Mouse (Mus musculus): Measurements from ENCODE around the gene Ubqln4. TPM values are rescaled to one million over a fixed set of nuclear protein-coding genes. Genes with fewer than 3 reads are reported as not detected.

Ubqln4 gene
- polyA plus RNA-seq, 1 experiment, result not detected

DNA sequence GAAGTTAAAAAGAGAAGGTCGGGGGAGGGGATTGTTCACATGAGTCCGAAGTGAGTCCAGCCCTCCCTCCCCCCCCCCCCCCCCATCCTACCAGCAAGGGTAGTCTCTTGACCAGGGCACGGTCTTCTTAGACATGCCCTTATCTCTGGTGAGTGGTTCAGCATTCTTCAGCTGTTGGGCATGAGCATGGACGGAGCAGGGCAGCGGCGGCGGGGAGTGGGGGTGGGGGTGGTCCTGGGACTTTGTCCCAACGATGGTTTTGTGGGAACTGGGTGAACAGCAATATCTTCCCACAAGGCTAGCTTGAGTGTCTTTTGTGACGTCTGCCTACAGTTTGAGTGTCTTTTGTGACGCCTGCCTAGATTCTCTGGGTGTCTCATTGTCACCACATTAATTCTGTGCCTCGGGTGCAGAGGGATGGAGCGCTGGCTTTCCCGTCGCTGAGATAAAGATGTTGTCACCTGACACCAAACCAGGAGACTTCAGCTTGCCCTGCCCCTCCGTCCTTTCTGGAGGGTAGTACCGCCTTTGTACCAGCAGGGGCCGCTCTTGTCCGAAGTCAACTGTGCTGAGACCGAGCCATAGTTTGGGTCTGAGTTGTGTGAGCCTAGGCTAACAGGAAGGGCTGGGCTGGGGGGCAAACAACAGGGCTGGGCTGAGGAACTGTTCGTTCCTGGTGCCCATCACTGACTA lies 53.7 kb downstream of the Ubqln4 start:
- Histone ChIP-seq H3K27ac (ENCODE audit: insufficient read depth, low read depth, low read length) (no peak overlapping the region), H3K4me1 (ENCODE audit: control insufficient read depth, insufficient read depth, low read length) (peaks cover 8% of the 10 kb centered on the region), H3K4me3 (ENCODE audit: insufficient read depth, low read depth, low read length) (0 out of 2 replicates have a peak overlapping the region, but pooled peaks have one; percentile 1)
- WGBS, result under 1% methylated on average over 20 of the region's 20 CpGs
- TF ChIP-seq POLR2A (IDR thresholded peaks at IDR 0.05; ENCODE audit: insufficient read depth, low read depth, low read length), result no peak
- peak; percentile 94 for TF ChIP-seq CTCF (IDR thresholded peaks at IDR 0.05; ENCODE audit: insufficient read depth, low read depth, low read length)

DNA sequence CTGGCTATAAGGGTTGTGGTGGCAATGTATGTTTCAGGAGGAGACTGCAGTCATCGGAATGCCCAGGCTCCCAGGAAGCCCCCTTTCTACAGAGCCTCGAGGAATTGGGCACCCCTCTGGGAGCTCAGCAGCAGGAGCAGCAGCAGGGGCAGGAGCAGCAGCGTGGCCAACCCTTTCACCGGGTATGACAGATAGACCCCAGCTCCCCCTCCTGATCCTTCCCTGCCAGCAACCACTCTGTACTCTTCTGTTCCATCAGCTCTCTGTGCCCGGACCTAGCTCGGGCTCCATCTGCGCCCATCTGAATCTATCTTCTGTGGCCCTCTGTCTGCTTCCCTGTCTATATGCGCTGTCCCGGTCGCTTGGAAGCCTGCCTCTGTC lies 54.2 kb downstream of the Ubqln4 start:
- 23% methylated on average over 10 of the region's 10 CpGs for WGBS
- 0 out of 2 replicates have a peak overlapping the region, but pooled peaks have one; percentile 1 for H3K4me3 ChIP-seq (ENCODE audit: insufficient read depth, low read depth, low read length)
- H3K4me1 ChIP-seq (ENCODE audit: control insufficient read depth, insufficient read depth, low read length), result peaks cover 8% of the 10 kb centered on the region
- no peak overlapping the region for H3K27ac ChIP-seq (ENCODE audit: insufficient read depth, low read depth, low read length)
- TF ChIP-seq POLR2A (IDR thresholded peaks at IDR 0.05; ENCODE audit: insufficient read depth, low read depth, low read length) (no peak), CTCF (IDR thresholded peaks at IDR 0.05; ENCODE audit: insufficient read depth, low read depth, low read length) (no peak)

DNA sequence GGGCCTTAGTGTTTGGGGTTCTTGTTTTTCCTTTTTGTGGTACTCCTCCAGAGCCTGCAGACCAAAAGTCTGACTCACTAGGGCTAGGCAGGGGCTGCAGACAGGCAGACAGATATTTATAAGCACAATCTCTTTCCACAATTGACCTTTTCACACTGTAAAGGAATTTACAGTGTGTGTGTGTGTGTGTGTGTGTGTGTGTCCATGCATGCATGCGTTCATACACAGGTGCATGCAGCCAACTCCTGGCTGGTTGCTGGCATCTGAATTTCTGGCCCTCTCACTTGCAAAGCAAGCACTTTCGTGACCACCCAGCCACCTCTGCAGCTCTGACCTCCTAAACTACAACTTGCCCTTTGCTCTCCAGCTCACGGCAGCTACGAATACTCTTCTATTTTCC lies 55.5 kb downstream of the Ubqln4 start:
- TF ChIP-seq POLR2A (IDR thresholded peaks at IDR 0.05; ENCODE audit: insufficient read depth, low read depth, low read length) (no peak), CTCF (IDR thresholded peaks at IDR 0.05; ENCODE audit: insufficient read depth, low read depth, low read length) (no peak)
- Histone ChIP-seq H3K4me3 (ENCODE audit: insufficient read depth, low read depth, low read length) (no peak overlapping the region), H3K4me1 (ENCODE audit: control insufficient read depth, insufficient read depth, low read length) (peaks cover 8% of the 10 kb centered on the region), H3K27ac (ENCODE audit: insufficient read depth, low read depth, low read length) (no peak overlapping the region)
- WGBS, result 83% methylated on average over 4 of the region's 4 CpGs

DNA sequence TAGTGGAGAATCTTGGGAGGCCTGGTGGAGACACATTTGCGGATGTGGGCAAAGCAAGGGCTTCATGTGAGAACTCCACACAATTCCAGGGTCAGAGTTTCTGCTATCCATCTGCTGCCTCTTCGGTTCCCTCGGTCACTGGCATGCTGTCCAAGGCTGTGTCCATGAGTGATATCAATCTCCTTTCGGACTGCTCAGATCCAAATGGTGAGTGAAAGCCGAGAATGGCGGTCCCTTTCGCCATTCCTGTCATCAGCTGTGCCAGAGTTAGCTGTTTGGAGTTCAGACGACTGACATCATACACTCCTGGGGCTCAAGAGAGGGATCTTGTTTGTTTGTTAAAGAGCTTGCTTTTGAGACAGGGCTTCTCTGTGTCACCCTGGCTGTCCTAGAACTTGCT lies 60.9 kb downstream of the Ubqln4 start:
- H3K4me3 ChIP-seq (ENCODE audit: insufficient read depth, low read depth, low read length), result no peak overlapping the region
- peaks cover 28% of the 10 kb centered on the region for H3K4me1 ChIP-seq (ENCODE audit: control insufficient read depth, insufficient read depth, low read length)
- no peak for TF ChIP-seq CTCF (IDR thresholded peaks at IDR 0.05; ENCODE audit: insufficient read depth, low read depth, low read length)
- TF ChIP-seq POLR2A (IDR thresholded peaks at IDR 0.05; ENCODE audit: insufficient read depth, low read depth, low read length), result no peak
- no peak overlapping the region for H3K27ac ChIP-seq (ENCODE audit: insufficient read depth, low read depth, low read length)
- 90% methylated on average over 8 of the region's 8 CpGs for WGBS

DNA sequence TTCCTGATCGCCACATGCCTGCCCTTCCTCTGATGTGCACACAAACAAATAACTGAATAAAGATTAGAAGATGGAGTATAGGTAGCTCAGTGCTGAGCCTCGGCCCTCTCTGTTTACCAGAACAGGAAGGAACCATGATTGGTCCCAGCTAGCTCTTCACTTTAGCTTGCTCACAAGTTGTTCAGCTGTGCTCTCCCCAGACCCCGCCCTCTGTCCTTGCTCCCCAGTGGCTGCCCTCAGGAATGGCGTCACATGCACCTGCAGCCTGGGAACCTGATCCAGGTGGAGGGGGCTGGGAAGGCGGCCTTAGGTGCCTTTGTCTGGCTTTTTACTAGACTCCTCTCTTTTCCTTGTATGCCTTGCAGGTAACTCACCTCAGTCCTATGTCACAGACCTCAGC lies 61.6 kb downstream of the Ubqln4 start:
- Histone ChIP-seq H3K27ac (ENCODE audit: insufficient read depth, low read depth, low read length) (no peak overlapping the region), H3K4me3 (ENCODE audit: insufficient read depth, low read depth, low read length) (no peak overlapping the region), H3K4me1 (ENCODE audit: control insufficient read depth, insufficient read depth, low read length) (peaks cover 34% of the 10 kb centered on the region)
- no peak for TF ChIP-seq POLR2A (IDR thresholded peaks at IDR 0.05; ENCODE audit: insufficient read depth, low read depth, low read length)
- TF ChIP-seq CTCF (IDR thresholded peaks at IDR 0.05; ENCODE audit: insufficient read depth, low read depth, low read length), result no peak
- 89% methylated on average over 5 of the region's 5 CpGs for WGBS

DNA sequence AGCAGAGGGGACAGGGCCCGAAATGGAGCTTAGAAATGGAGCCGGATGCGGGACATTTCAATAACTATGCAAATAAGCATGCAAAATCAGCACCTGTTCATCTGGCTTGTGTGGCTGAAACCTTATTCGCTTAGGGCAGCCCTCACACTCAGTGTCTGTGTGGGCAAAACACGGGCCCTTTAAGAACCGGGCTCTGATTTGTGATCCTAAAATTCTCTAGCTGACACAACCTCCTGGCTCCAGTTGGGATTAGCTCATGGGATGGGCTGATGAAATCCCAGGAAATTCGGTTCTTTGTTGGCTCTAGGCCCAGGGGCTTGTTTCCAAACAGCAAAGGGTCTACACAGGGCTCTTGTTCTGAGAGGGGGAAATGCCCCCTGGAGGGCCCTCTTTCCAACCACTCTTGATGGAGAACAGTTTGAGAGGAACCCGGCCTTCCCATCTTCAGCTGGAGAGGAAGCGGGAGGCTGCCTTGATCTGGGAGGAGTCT lies 62.4 kb downstream of the Ubqln4 start:
- H3K4me1 ChIP-seq (ENCODE audit: control insufficient read depth, insufficient read depth, low read length), result peaks cover 34% of the 10 kb centered on the region
- 36% methylated on average over 9 of the region's 9 CpGs for WGBS
- H3K27ac ChIP-seq (ENCODE audit: insufficient read depth, low read depth, low read length), result peak overlapping the region; percentile 28; the same call in 1 of the 2 replicates
- no peak for TF ChIP-seq CTCF (IDR thresholded peaks at IDR 0.05; ENCODE audit: insufficient read depth, low read depth, low read length)
- TF ChIP-seq POLR2A (IDR thresholded peaks at IDR 0.05; ENCODE audit: insufficient read depth, low read depth, low read length), result no peak
- H3K4me3 ChIP-seq (ENCODE audit: insufficient read depth, low read depth, low read length), result peak overlapping the region; percentile 25

DNA sequence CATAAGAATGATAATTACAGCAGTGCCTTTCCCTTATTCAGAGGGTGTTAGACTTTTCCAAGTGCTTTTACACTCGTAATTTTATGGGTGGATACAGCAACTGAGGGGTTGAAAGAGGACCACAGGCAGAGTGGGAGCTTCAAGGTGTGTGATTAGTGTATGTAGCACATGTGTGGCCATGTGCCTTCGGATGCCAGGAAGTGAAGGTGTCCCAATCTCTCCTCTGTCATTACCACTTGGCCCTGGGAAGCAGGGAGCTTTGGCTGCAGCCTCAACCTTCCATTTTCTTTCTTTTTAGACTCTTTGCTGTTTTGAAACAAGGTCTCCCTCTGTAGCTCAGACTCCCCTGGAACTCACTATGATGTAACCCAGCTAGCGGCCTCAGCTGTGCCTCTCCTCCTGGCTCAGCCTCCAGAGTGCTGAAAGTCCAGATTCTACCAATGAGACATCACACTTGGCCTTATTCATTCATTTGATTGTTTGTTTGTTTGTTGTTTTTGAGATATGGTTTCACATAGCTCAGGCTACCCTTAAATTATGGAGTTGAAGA lies 63.5 kb downstream of the Ubqln4 start:
- WGBS, result 57% methylated on average over 3 of the region's 3 CpGs
- no peak overlapping the region for H3K4me3 ChIP-seq (ENCODE audit: insufficient read depth, low read depth, low read length)
- peaks cover 34% of the 10 kb centered on the region for H3K4me1 ChIP-seq (ENCODE audit: control insufficient read depth, insufficient read depth, low read length)
- H3K27ac ChIP-seq (ENCODE audit: insufficient read depth, low read depth, low read length), result no peak overlapping the region
- TF ChIP-seq CTCF (IDR thresholded peaks at IDR 0.05; ENCODE audit: insufficient read depth, low read depth, low read length) (no peak), POLR2A (IDR thresholded peaks at IDR 0.05; ENCODE audit: insufficient read depth, low read depth, low read length) (no peak)

DNA sequence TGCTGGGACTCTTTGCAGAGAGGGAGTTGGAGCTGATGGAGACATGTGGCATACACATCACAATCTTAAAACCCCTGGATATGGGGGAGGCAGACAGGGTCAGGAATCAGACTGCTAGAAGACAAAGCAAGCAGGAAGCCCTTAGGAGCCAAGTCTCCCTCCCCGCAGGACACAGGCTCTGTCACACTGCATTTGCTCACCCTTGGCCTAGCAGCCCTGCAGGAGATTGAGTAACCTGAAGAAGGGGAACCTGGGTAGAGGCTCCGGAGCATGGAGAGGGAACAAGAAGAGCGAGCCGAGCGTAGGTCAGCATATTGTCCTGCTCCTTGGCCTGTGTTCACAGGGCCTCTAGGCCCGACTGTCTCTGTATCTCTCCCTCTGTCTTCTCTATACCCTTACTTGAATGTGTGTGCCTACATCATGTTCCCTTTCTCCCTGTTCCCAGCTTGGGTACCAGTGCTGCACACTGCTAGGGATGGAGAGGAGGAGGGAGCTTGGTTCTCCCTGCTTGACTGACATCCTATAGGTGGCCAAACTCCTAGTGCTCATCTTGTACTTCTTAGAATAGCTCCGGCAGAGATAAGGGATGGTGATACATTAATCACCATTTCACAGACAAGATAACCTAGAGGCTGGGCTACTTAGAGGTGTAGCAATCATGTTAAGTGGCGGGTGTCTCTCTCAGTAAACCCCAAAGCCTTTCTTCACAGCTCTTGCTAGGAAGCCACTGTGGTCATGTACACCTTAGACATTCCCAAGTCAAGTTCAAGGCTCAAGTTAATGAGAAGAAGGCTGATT lies 64.7 kb downstream of the Ubqln4 start:
- TF ChIP-seq CTCF (IDR thresholded peaks at IDR 0.05; ENCODE audit: insufficient read depth, low read depth, low read length) (no peak), POLR2A (IDR thresholded peaks at IDR 0.05; ENCODE audit: insufficient read depth, low read depth, low read length) (no peak)

More for the DNA sequence above, 64.7 kb downstream of the Ubqln4 start:
- Histone ChIP-seq H3K27ac (ENCODE audit: insufficient read depth, low read depth, low read length) (no peak overlapping the region), H3K4me1 (ENCODE audit: control insufficient read depth, insufficient read depth, low read length) (peaks cover 34% of the 10 kb centered on the region), H3K4me3 (ENCODE audit: insufficient read depth, low read depth, low read length) (no peak overlapping the region)
- 84% methylated on average over 8 of the region's 8 CpGs for WGBS

Other genes with a start within 250 kb of the Ubqln4 start
- not detected in 2 replicates for gene Glmp, start 228.7 kb upstream of the Ubqln4 start, polyA plus RNA-seq (2012; ENCODE audit: insufficient read depth, insufficient read length, low replicate concordance, missing spikeins)
- gene Tmem79, start 217.6 kb upstream of the Ubqln4 start, polyA plus RNA-seq (2012; ENCODE audit: insufficient read depth, insufficient read length, low replicate concordance, missing spikeins), result not detected in 2 replicates
- gene Smg5, start 217.5 kb upstream of the Ubqln4 start, polyA plus RNA-seq (2012; ENCODE audit: insufficient read depth, insufficient read length, low replicate concordance, missing spikeins), result not detected in 2 replicates
- gene Paqr6, start 189.2 kb upstream of the Ubqln4 start, polyA plus RNA-seq (2012; ENCODE audit: insufficient read depth, insufficient read length, low replicate concordance, missing spikeins), result not detected in 2 replicates
- not detected in 2 replicates for gene Bglap3, start 181.0 kb upstream of the Ubqln4 start, polyA plus RNA-seq (2012; ENCODE audit: insufficient read depth, insufficient read length, low replicate concordance, missing spikeins)
- gene Bglap2, start 175.1 kb upstream of the Ubqln4 start, polyA plus RNA-seq (2012; ENCODE audit: insufficient read depth, insufficient read length, low replicate concordance, missing spikeins), result not detected in 2 replicates
- not detected in 2 replicates for gene Bglap, start 169.3 kb upstream of the Ubqln4 start, polyA plus RNA-seq (2012; ENCODE audit: insufficient read depth, insufficient read length, low replicate concordance, missing spikeins)
- not detected in 2 replicates for gene Pmf1, start 143.4 kb upstream of the Ubqln4 start, polyA plus RNA-seq (2012; ENCODE audit: insufficient read depth, insufficient read length, low replicate concordance, missing spikeins)
- not detected in 2 replicates for gene Slc25a44, start 128.6 kb upstream of the Ubqln4 start, polyA plus RNA-seq (2012; ENCODE audit: insufficient read depth, insufficient read length, low replicate concordance, missing spikeins)
- gene Sema4a, start 92.6 kb upstream of the Ubqln4 start, polyA plus RNA-seq (2012; ENCODE audit: insufficient read depth, insufficient read length, low replicate concordance, missing spikeins), result not detected in 2 replicates
- gene Lmna, start 43.8 kb upstream of the Ubqln4 start, polyA plus RNA-seq (2012; ENCODE audit: insufficient read depth, insufficient read length, low replicate concordance, missing spikeins), result not detected in 2 replicates
- not detected in 2 replicates for gene Mex3a, start 21.4 kb upstream of the Ubqln4 start, polyA plus RNA-seq (2012; ENCODE audit: insufficient read depth, insufficient read length, low replicate concordance, missing spikeins)
- not detected in 2 replicates for gene Rab25, start 5.5 kb upstream of the Ubqln4 start, polyA plus RNA-seq (2012; ENCODE audit: insufficient read depth, insufficient read length, low replicate concordance, missing spikeins)
- gene Lamtor2, start 684 bp upstream of the Ubqln4 start, polyA plus RNA-seq (2012; ENCODE audit: insufficient read depth, insufficient read length, low replicate concordance, missing spikeins), result 853 TPM in 1 of 2 replicates, not detected in the other
- not detected in 2 replicates for gene Ssr2, start 22.1 kb downstream of the Ubqln4 start, polyA plus RNA-seq (2012; ENCODE audit: insufficient read depth, insufficient read length, low replicate concordance, missing spikeins)
- gene Arhgef2, start 52.2 kb downstream of the Ubqln4 start, polyA plus RNA-seq (2012; ENCODE audit: insufficient read depth, insufficient read length, low replicate concordance, missing spikeins), result not detected in 2 replicates
- not detected in 2 replicates for gene Rxfp4, start 99.4 kb downstream of the Ubqln4 start, polyA plus RNA-seq (2012; ENCODE audit: insufficient read depth, insufficient read length, low replicate concordance, missing spikeins)
- gene Khdc4, start 132.0 kb downstream of the Ubqln4 start, polyA plus RNA-seq (2012; ENCODE audit: insufficient read depth, insufficient read length, low replicate concordance, missing spikeins), result 301 TPM in 1 of 2 replicates, not detected in the other
- gene Rit1, start 163.1 kb downstream of the Ubqln4 start, polyA plus RNA-seq (2012; ENCODE audit: insufficient read depth, insufficient read length, low replicate concordance, missing spikeins), result not detected in 2 replicates
- 88.7 and 382 TPM in 2 replicates for gene Syt11, start 221.4 kb downstream of the Ubqln4 start, polyA plus RNA-seq (2012; ENCODE audit: insufficient read depth, insufficient read length, low replicate concordance, missing spikeins)